Mouse (Mus musculus): ENCODE measurements at regions not wholly inside any gene's neighbourhood (a gene's known extent, or its start where the extent isn't known, plus 50 kb on each side); places are given as distances from the start of the nearest gene placed in this dataset.

GRCm38 (mm10) chr15:69456191-69456770 is 2955.6 kb upstream of the Lrrc6 start:
- TF ChIP-seq CEBPB (IDR thresholded peaks at IDR 0.05; ENCODE audit: insufficient read depth, poor library complexity, severe bottlenecking) (no peak), POLR2A (IDR thresholded peaks at IDR 0.05; ENCODE audit: insufficient read length, low read depth) (no peak)

All from myocyte (in vitro differentiated cells).